Mouse (Mus musculus): ENCODE data around the gene Chd8.

DNA sequence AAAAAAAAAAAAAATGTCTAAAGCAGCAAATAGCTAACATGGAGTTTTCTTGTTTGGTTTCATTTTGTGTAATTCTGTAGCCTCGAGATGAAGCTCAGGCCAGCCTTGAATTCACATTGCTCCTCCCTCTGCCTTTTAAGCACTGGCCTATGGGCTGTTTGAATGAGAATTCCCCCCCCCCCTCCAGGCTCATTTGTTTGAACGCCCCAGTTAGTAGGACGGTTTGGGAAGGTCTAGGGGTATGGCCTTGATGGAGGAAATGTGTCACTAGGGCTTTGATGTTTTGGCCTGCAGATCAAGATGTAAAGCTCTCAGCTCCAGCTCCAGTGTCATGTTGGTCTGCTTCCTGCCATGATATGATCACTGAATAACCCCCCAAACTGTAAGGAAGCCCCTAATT, 15.2 kb upstream of the Chd8 start:
- TF ChIP-seq CTCF (conservative IDR thresholded peaks at IDR 0.05 in 1 of 2, IDR thresholded peaks at IDR 0.05 in 1 of 2; ENCODE audit: low read depth in 2 of 2, low read length in 2 of 2) (no peak), EP300 (IDR thresholded peaks at IDR 0.05; ENCODE audit: low read length) (no peak), TCF12 (IDR thresholded peaks at IDR 0.05; ENCODE audit: low read depth, low read length) (no peak), MAX (IDR thresholded peaks at IDR 0.05; ENCODE audit: low read length) (no peak), POLR2A (IDR thresholded peaks at IDR 0.05; ENCODE audit: low read depth, low read length) (no peak; the same call in none of the 2 replicates), MEF2A (IDR thresholded peaks at IDR 0.05; ENCODE audit: borderline replicate concordance, low read depth, low read length) (no peak), SIN3A (IDR thresholded peaks at IDR 0.05; ENCODE audit: low read length) (no peak), MAZ (IDR thresholded peaks at IDR 0.05; ENCODE audit: low read depth, low read length) (no peak), MAFK (IDR thresholded peaks at IDR 0.05; ENCODE audit: insufficient replicate concordance, low read length) (no peak)

All from CH12.LX (cell line).